Mouse (Mus musculus) heart, adult 9 months (tissue): ENCODE data around the gene Tnfrsf13c.
A peak's percentile ranks its signal among the peaks of the same experiment; 100 is the strongest.

Experiments
- DNase-seq, 2 experiments: peaks; one replicate each; pipeline ENCODE4 v3.0.0; 2022; ENCODE audit warnings: low spot score in 2 of 2

Tnfrsf13c gene

GRCm38 (mm10) chr15:82230098-82230611 is 6.0 kb upstream of the Tnfrsf13c start:
- DNase-seq = no peak

GRCm38 (mm10) chr15:82229542-82230045 is 5.4 kb upstream of the Tnfrsf13c start:
- DNase-seq = no peak

- DNase-seq = no peak
Measured at GRCm38 (mm10) chr15:82225769-82226168, 1.6 kb upstream of the Tnfrsf13c start.

GRCm38 (mm10) chr15:82224602-82225215 is 540 bp upstream of the Tnfrsf13c start:
- no peak for DNase-seq

- no peak for DNase-seq
Measured at GRCm38 (mm10) chr15:82223251-82223650, 918 bp downstream of the Tnfrsf13c start.

- no peak for DNase-seq
Measured at GRCm38 (mm10) chr15:82221104-82221860, 2.9 kb downstream of the Tnfrsf13c start.

- DNase-seq = no peak
Measured at GRCm38 (mm10) chr15:82220003-82220675, 4.0 kb downstream of the Tnfrsf13c start.

- peak in 1 of 2 experiments; percentile 51 for DNase-seq
Measured at GRCm38 (mm10) chr15:82218778-82219666, 5.1 kb downstream of the Tnfrsf13c start.

- DNase-seq = no peak
Measured at GRCm38 (mm10) chr15:82217980-82218379, 6.2 kb downstream of the Tnfrsf13c start.

GRCm38 (mm10) chr15:82217039-82217438 is 7.1 kb downstream of the Tnfrsf13c start:
- no peak for DNase-seq

- no peak for DNase-seq
Measured at GRCm38 (mm10) chr15:82216142-82216827, 7.9 kb downstream of the Tnfrsf13c start.

- no peak for DNase-seq
Measured at GRCm38 (mm10) chr15:82215332-82216046, 8.7 kb downstream of the Tnfrsf13c start.

GRCm38 (mm10) chr15:82213222-82213621 is 10.9 kb downstream of the Tnfrsf13c start:
- no peak for DNase-seq

GRCm38 (mm10) chr15:82212752-82213063 is 11.5 kb downstream of the Tnfrsf13c start, which contains the start of gene Shisa8:
Gene Shisa8, minus strand, starts transcription at chr15:82212815.
- DNase-seq = no peak

- DNase-seq = no peak
Measured at GRCm38 (mm10) chr15:82211911-82212751, 12.0 kb downstream of the Tnfrsf13c start.

GRCm38 (mm10) chr15:82211281-82211680 is 12.9 kb downstream of the Tnfrsf13c start:
- DNase-seq = no peak

GRCm38 (mm10) chr15:82210801-82211200 is 13.4 kb downstream of the Tnfrsf13c start:
- DNase-seq = no peak

- no peak for DNase-seq
Measured at GRCm38 (mm10) chr15:82209295-82210050, 14.7 kb downstream of the Tnfrsf13c start.
